In the genomic region with DNA sequence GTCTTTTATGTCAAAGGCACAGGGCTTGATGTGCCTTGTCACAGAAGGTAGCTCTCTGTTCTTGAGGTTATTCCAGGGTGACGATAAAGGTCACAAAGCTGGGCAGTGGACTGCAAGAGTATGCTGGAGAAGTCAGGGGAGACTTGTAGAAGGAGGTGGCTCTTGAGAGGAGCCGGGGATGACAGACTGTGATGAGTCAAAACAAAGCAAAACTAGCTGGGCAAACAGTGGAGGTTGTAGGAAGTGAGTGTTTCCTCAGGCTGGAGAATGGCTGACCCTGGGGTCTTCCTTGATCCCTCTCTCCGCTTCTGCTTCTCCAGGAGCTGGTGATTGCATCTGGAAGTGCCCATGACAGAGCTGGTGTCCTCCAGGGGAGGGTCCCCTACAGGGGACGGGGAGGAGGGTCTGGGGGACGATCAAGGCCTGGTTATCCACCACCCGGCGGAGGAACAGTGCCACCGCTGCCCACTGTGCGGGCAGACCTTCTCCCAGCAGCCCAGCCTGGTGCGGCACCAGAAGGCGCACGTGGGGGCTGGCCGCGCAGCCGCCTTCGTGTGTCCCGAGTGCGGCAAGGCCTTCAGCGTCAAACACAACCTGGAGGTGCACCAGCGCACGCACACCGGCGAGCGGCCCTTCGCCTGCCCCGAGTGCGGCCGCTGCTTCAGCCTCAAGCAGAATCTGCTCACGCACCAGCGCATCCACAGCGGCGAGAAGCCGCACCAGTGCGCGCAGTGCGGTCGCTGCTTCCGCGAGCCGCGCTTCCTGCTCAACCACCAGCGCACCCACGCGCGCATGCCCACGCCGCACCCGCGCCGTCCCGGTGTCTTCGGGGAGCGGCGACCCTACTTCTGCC, we compare ENCODE assay signal across 8 mouse cellular contexts. TPM values are rescaled to one million over a fixed set of nuclear protein-coding genes. Genes with fewer than 3 reads are reported as not detected.
A peak's percentile ranks its signal among the peaks of the same experiment; 100 is the strongest.
DNase-seq lines count a peak whose midpoint lies in the region; TF ChIP-seq lines count a peak whose summit lies in the region.

No protein-coding gene starts in this region.

- H3K9ac ChIP-seq in liver, adult 2 months (ENCODE audit: low read depth, low read length): peak overlapping the region; percentile 47; the same call in 1 of the 2 replicates

- no peaks in the 10 kb centered on the region for H3K4me1 ChIP-seq in liver, adult 2 months (ENCODE audit: control insufficient read depth, insufficient read depth, low read length)
- H3K4me1 ChIP-seq in megakaryocyte, embryonic 14.5 days: peaks cover 46% of the 10 kb centered on the region
- peaks cover 6% of the 10 kb centered on the region for H3K4me1 ChIP-seq in small intestine, adult 2 months (ENCODE audit: control insufficient read depth, insufficient read depth, insufficient read length, low read length)

- intact Hi-C loops in gastrocnemius, postnatal 36 days (cut with DNase I): no loop called here

- no peaks in the 10 kb centered on the region for H3K36me3 ChIP-seq in liver, adult 2 months (ENCODE audit: control insufficient read depth, insufficient read depth, low read length)
- peaks cover 35% of the 10 kb centered on the region for H3K36me3 ChIP-seq in megakaryocyte, embryonic 14.5 days (replicated peaks; ENCODE audit: low read length)
- no peaks in the 10 kb centered on the region for H3K36me3 ChIP-seq in small intestine, adult 2 months (ENCODE audit: control insufficient read depth, insufficient read depth, low read length)

- no peak for TF ChIP-seq CTCF in liver, adult 2 months (IDR thresholded peaks at IDR 0.05; ENCODE audit: low read depth, low read length)
- peak; percentile 7; the same call in 1 of the 2 replicates for TF ChIP-seq CTCF in layer of hippocampus, adult 2 months (conservative IDR thresholded peaks at IDR 0.05)
- no peak for TF ChIP-seq CTCF in small intestine, adult 2 months (IDR thresholded peaks at IDR 0.05; ENCODE audit: extremely low read depth, insufficient read length, insufficient replicate concordance, low read depth, low read length)

- no peaks in the 10 kb centered on the region for H3K79me2 ChIP-seq in liver, adult 2 months (ENCODE audit: control insufficient read depth, insufficient read depth, low read length)

- 34% methylated on average over 54 of the region's 54 CpGs for WGBS in liver, adult 2 months
- WGBS in small intestine, adult 2 months: 15% methylated on average over 54 of the region's 54 CpGs

- no peak for DNase-seq in liver, adult 2 months (ENCODE audit: extremely low read depth, low read depth, low spot score)
- DNase-seq in liver: no peak
- DNase-seq in cerebellum, adult 8-10 months: peak; percentile 58
- DNase-seq in frontal cortex, postnatal 25 days (ENCODE audit: low spot score in 2 of 2): peak; percentile 34 to 40
- DNase-seq in layer of hippocampus, adult 2 months (ENCODE audit: low spot score in 2 of 2): peak; percentile 34 to 43
- no peak for DNase-seq in gastrocnemius, postnatal 36 days

- peaks cover 12% of the 10 kb centered on the region for H3K27me3 ChIP-seq in liver, adult 2 months (ENCODE audit: control insufficient read depth, insufficient read depth, low read length)
- H3K27me3 ChIP-seq in megakaryocyte, embryonic 14.5 days (replicated peaks): peaks cover 32% of the 10 kb centered on the region
- H3K27me3 ChIP-seq in small intestine, adult 2 months (ENCODE audit: control insufficient read depth, insufficient read depth, low read length): peaks cover 22% of the 10 kb centered on the region

- no peak for TF ChIP-seq POLR2A in liver, adult 2 months (IDR thresholded peaks at IDR 0.05; ENCODE audit: extremely low read depth, insufficient read depth, low read length)
- TF ChIP-seq POLR2A in small intestine, adult 2 months (IDR thresholded peaks at IDR 0.05; ENCODE audit: low read depth, low read length): no peak

- H3K4me3 ChIP-seq in liver, adult 2 months (ENCODE audit: insufficient read depth, low read depth, low read length): peak overlapping the region; percentile 54; the same call in 1 of the 2 replicates
- peak overlapping the region; percentile 65 for H3K4me3 ChIP-seq in layer of hippocampus, adult 2 months
- peak overlapping the region; percentile 77 for H3K4me3 ChIP-seq in megakaryocyte, embryonic 14.5 days (replicated peaks)
- H3K4me3 ChIP-seq in small intestine, adult 2 months (ENCODE audit: low read depth, low read length): peak overlapping the region; percentile 58

- H3K27ac ChIP-seq in liver, adult 2 months (replicated peaks; ENCODE audit: insufficient read depth, low read depth, low read length): no peak overlapping the region
- peak overlapping the region; percentile 92 for H3K27ac ChIP-seq in layer of hippocampus, adult 2 months
- H3K27ac ChIP-seq in small intestine, adult 2 months (ENCODE audit: insufficient read depth, low read depth, low read length): no peak overlapping the region

- peaks cover 12% of the 10 kb centered on the region for H3K9me3 ChIP-seq in megakaryocyte, embryonic 14.5 days

RNA-seq across cellular contexts. Expression of a gene that starts 2.5 kb away (rescaled TPM):
- total RNA-seq in liver, adult 2 months (2014; rRNA removed): under 0.01 TPM in 2 replicates
- 0.06 and 0.10 TPM in 2 replicates for polyA plus RNA-seq in liver, adult 2 months (2012; rRNA removed)
- total RNA-seq in layer of hippocampus, adult 2 months (2021): 10 to 100 TPM; 12.7 to 13.4 TPM
- polyA plus RNA-seq in megakaryocyte, embryonic 14.5 days (2012; ENCODE audit: insufficient read depth, low replicate concordance): 2.0 and 7.4 TPM in 2 replicates
- polyA plus RNA-seq in small intestine, adult 2 months (2012; rRNA removed): 0.43 and 0.96 TPM in 2 replicates
- total RNA-seq in gastrocnemius, postnatal 36 days (2021): under 1 TPM; 0.25 to 0.48 TPM

RNA-seq across cellular contexts. Expression of a gene that starts 18.0 kb away (rescaled TPM):
- total RNA-seq in liver, adult 2 months (2014; rRNA removed): 6.1 and 6.4 TPM in 2 replicates
- 1.0 and 1.4 TPM in 2 replicates for polyA plus RNA-seq in liver, adult 2 months (2012; rRNA removed)
- under 1 TPM; 0.81 to 0.97 TPM for total RNA-seq in layer of hippocampus, adult 2 months (2021)
- polyA plus RNA-seq in megakaryocyte, embryonic 14.5 days (2012; ENCODE audit: insufficient read depth, low replicate concordance): 0.31 TPM in 1 of 2 replicates, not detected in the other
- polyA plus RNA-seq in small intestine, adult 2 months (2012; rRNA removed): 0.72 and 1.5 TPM in 2 replicates
- 1 to 10 TPM; 1.9 to 2.8 TPM for total RNA-seq in gastrocnemius, postnatal 36 days (2021)

RNA-seq across cellular contexts. Expression of a gene that starts 27.2 kb away (rescaled TPM):
- 0.83 and 1.5 TPM in 2 replicates for total RNA-seq in liver, adult 2 months (2014; rRNA removed)
- 2.0 and 2.4 TPM in 2 replicates for polyA plus RNA-seq in liver, adult 2 months (2012; rRNA removed)
- total RNA-seq in layer of hippocampus, adult 2 months (2021): 10 to 100 TPM in 1 of 2 experiments, 1 to 10 TPM in 1; 7.9 to 10.4 TPM
- 4.2 and 5.8 TPM in 2 replicates for polyA plus RNA-seq in megakaryocyte, embryonic 14.5 days (2012; ENCODE audit: insufficient read depth, low replicate concordance)
- 1.9 and 3.1 TPM in 2 replicates for polyA plus RNA-seq in small intestine, adult 2 months (2012; rRNA removed)
- 1 to 10 TPM; 5.9 to 6.4 TPM for total RNA-seq in gastrocnemius, postnatal 36 days (2021)

RNA-seq across cellular contexts. Expression of a gene that starts 35.3 kb away (rescaled TPM):
- not detected in 2 replicates for total RNA-seq in liver, adult 2 months (2014; rRNA removed)
- polyA plus RNA-seq in liver, adult 2 months (2012; rRNA removed): not detected in 2 replicates
- total RNA-seq in layer of hippocampus, adult 2 months (2021): not detected
- not detected in 2 replicates for polyA plus RNA-seq in megakaryocyte, embryonic 14.5 days (2012; ENCODE audit: insufficient read depth, low replicate concordance)
- not detected in 2 replicates for polyA plus RNA-seq in small intestine, adult 2 months (2012; rRNA removed)
- total RNA-seq in gastrocnemius, postnatal 36 days (2021): 1 to 10 TPM in 1 of 2 experiments, not detected in 1; 2.1 TPM

RNA-seq across cellular contexts. Expression of a gene that starts 35.4 kb away (rescaled TPM):
- 31.1 and 47.2 TPM in 2 replicates for total RNA-seq in liver, adult 2 months (2014; rRNA removed)
- polyA plus RNA-seq in liver, adult 2 months (2012; rRNA removed): 73.6 and 74.7 TPM in 2 replicates
- 10 to 100 TPM; 48.6 to 53.1 TPM for total RNA-seq in layer of hippocampus, adult 2 months (2021)
- 72.0 and 191 TPM in 2 replicates for polyA plus RNA-seq in megakaryocyte, embryonic 14.5 days (2012; ENCODE audit: insufficient read depth, low replicate concordance)
- 8.1 and 10.2 TPM in 2 replicates for polyA plus RNA-seq in small intestine, adult 2 months (2012; rRNA removed)
- 10 to 100 TPM; 19.4 to 29.3 TPM for total RNA-seq in gastrocnemius, postnatal 36 days (2021)

Comparison
In these comparisons a context has a peak if more than half of its experiments do, and no peak if none do; other contexts are left out.
1. DNase-seq: peak in cerebellum, adult 8-10 months (single experiment), frontal cortex, postnatal 25 days (2 of 2) and layer of hippocampus, adult 2 months (2 of 2); none in liver, adult 2 months (single experiment), liver (single experiment) and gastrocnemius, postnatal 36 days (0 of 2).
2. RNA of a gene that starts 2.5 kb away (total RNA-seq): 12.7 to 13.4 TPM in layer of hippocampus, adult 2 months; 0.25 to 0.48 TPM in gastrocnemius, postnatal 36 days and under 0.01 TPM in liver, adult 2 months; every median in the first group is over 4 times any median in the second.
3. Peak in every context shown above with its lines, with median percentiles within 50 percentile points of each other: H3K4me3 ChIP-seq.